Mouse (Mus musculus) heart, postnatal 0 days (tissue): Measurements from ENCODE around the gene Atp6v1f.

ENCODE experiments used
- CTCF ChIP-seq: IDR thresholded peaks from 2 replicates; pipeline ENCODE4 v1.5.1; 2016; ENCODE audit warnings: antibody characterized with exemption, control low read depth, low read depth
- EP300 ChIP-seq: IDR thresholded peaks from 2 replicates; pipeline ENCODE4 v1.6.1; 2016; ENCODE audit warnings: antibody characterized with exemption, low read depth

DNA sequence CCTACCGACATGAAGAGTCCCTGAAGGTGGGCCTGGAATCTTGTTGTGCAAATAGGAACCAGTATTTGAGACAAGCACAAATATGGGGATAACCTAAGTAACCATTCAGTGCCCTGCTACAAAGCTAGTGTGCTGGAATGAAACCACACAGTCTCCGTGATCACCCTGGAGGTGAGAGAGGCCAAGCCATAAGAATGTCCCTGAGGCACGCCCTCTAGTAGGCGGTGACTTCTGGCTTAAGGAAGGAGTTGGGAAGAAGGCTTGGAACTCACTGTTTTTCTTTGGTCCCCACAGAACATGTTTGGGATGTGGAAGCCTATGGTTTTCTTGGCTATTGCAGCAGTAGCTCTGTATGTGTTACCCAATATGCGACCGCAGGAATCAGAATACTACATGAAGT is 41.2 kb upstream of the Atp6v1f start:
- TF ChIP-seq CTCF (no peak), EP300 (no peak)
